15 mouse cellular contexts compared by ENCODE assay signal in the genomic region with DNA sequence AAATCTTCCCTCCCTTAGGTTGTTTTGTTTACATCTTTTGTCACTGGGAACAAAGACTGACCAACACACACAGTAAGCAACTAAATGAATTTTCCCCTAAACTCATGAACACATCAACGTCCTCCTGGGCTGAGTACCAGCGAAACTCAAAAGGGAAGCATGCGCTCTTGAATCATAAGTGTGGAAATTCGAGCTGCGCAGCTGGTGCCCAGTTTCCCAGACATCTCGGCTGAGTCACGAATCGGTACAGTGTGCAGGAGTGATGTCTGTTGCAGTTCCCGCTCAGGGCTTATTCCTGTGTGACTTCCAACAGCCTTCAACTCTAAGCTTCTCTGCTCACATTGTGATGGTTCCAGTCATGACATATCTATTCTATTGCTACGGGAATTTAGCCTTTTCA.
DNase-seq lines count a peak whose midpoint lies in the region; ATAC-seq lines count a peak whose summit lies in the region.
"Had no signal": no experiment of that assay in that cellular context is flagged by ENCODE, and none has a peak within 500 bp of the region (broad histone marks: within the 10 kb centered on the region; RNA-seq: fewer than 3 reads in every experiment).

No protein-coding gene starts in this region.

- no peaks in the 10 kb centered on the region for H3K9me3 ChIP-seq in lung, embryonic 16.5 days (ENCODE audit: control insufficient read depth, low read length)
- H3K9me3 ChIP-seq: forebrain, embryonic 13.5 days; hindbrain, embryonic 13.5 days; midbrain, embryonic 12.5 days had no signal

- WGBS in lung, embryonic 16.5 days, result 45% methylated on average over 10 of the region's 10 CpGs

- H3K27me3 ChIP-seq in lung, embryonic 16.5 days (ENCODE audit: control insufficient read depth, insufficient read depth, low read depth, low read length), result no peaks in the 10 kb centered on the region
- H3K27me3 ChIP-seq: CH12.LX; forebrain, embryonic 13.5 days; hindbrain, embryonic 13.5 days; midbrain, embryonic 12.5 days had no signal

- H3K36me3 ChIP-seq in lung, embryonic 16.5 days (ENCODE audit: control insufficient read depth, insufficient read depth, low read length), result no peaks in the 10 kb centered on the region
- H3K36me3 ChIP-seq: hindbrain, embryonic 13.5 days; midbrain, embryonic 12.5 days had no signal

- no peak overlapping the region for H3K9ac ChIP-seq in lung, embryonic 16.5 days (ENCODE audit: low read length)
- H3K9ac ChIP-seq: forebrain, embryonic 13.5 days; hindbrain, embryonic 13.5 days; midbrain, embryonic 12.5 days had no signal

- intact Hi-C loops in heart, postnatal 25 days (cut with DNase I), result no loop called here

- 0 out of 2 replicates have a peak, but pooled peaks have one; percentile 23 for ATAC-seq in lung, embryonic 16.5 days (ENCODE audit: low read depth)
- ATAC-seq: forebrain, embryonic 13.5 days had no signal

- no peak for DNase-seq in lung, postnatal 10 days
- peak; percentile 29 to 56 for DNase-seq in frontal cortex, postnatal 14 days (ENCODE audit: low spot score in 2 of 2)
- DNase-seq in left cerebral cortex, adult 18-20 months (ENCODE audit: low spot score in 2 of 2), result peak; percentile 69 to 71
- DNase-seq in right cerebral cortex, postnatal 25 days, result peak; percentile 69
- no peak for DNase-seq in ovary, postnatal 36 days (ENCODE audit: low spot score)
- no peak for DNase-seq in heart, postnatal 25 days (ENCODE audit: low spot score)
- no peak for DNase-seq in adrenal gland, postnatal 4 days (ENCODE audit: low spot score in 2 of 2)
- DNase-seq: adrenal gland, postnatal 25 days; cerebellum, adult 2 months; kidney, adult 9 months had no signal

- no peak overlapping the region for H3K27ac ChIP-seq in lung, embryonic 16.5 days (ENCODE audit: low read length)
- H3K27ac ChIP-seq: forebrain, embryonic 13.5 days; hindbrain, embryonic 13.5 days; midbrain, embryonic 12.5 days had no signal

- no peaks in the 10 kb centered on the region for H3K4me1 ChIP-seq in lung, embryonic 16.5 days (replicated peaks; ENCODE audit: control insufficient read depth, insufficient read depth, low read length)
- H3K4me1 ChIP-seq: forebrain, embryonic 13.5 days; hindbrain, embryonic 13.5 days had no signal

- H3K4me2 ChIP-seq in lung, embryonic 16.5 days (ENCODE audit: low read depth, low read length), result no peak overlapping the region
- H3K4me2 ChIP-seq: forebrain, embryonic 13.5 days; hindbrain, embryonic 13.5 days; midbrain, embryonic 12.5 days had no signal

- no peak overlapping the region for H3K4me3 ChIP-seq in lung, embryonic 16.5 days (ENCODE audit: low read length)
- H3K4me3 ChIP-seq: forebrain, embryonic 13.5 days; hindbrain, embryonic 13.5 days; midbrain, embryonic 12.5 days had no signal

Comparison
In these comparisons a context has a peak if more than half of its experiments do, and no peak if none do; other contexts are left out.
1. DNase-seq: peak in frontal cortex, postnatal 14 days (2 of 2), left cerebral cortex, adult 18-20 months (2 of 2) and right cerebral cortex, postnatal 25 days (single experiment); none in lung, postnatal 10 days (single experiment), ovary, postnatal 36 days (single experiment), heart, postnatal 25 days (single experiment) and adrenal gland, postnatal 4 days (0 of 2).